Mouse (Mus musculus) stomach, adult 2 months (tissue): ENCODE measurements around the gene Slc16a3. TPM values are rescaled to one million over a fixed set of nuclear protein-coding genes. Genes with fewer than 3 reads are reported as not detected.

Experiments
- polyA plus RNA-seq: library from polyadenylated mRNA; depleted of rRNA; stranded (reverse); fragments of >200 nt; gene quantifications from 2 replicates; pipeline ENCODE4 v1.2.3, GENCODE M21; 2012; rRNA removed

The Slc16a3 gene
- 7.7 and 11.7 TPM in 2 replicates for polyA plus RNA-seq

DNA sequence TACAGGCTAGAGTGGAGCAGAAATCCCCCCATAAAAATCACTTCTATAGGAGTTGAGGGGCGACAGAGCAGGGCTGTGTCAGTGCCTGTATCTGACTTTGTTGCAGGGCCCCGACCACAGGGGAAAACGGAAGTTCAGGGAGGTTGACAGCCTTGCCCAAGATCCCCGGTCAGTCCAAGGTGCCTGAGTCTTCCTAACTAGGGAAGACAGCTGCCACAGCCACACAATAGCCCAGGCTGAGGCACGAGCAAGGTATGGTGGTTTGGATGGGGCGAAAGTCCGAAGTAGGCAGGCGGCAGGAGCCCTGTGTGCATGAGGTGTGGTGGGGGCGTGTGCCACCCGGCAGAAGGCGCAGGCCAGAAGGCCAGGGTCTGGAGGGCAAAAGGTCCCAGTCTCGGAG is at the start of gene Slc16a3:
Gene Slc16a3, plus strand, starts transcription at position 153 of the 400 bp plus-strand sequence.

DNA sequence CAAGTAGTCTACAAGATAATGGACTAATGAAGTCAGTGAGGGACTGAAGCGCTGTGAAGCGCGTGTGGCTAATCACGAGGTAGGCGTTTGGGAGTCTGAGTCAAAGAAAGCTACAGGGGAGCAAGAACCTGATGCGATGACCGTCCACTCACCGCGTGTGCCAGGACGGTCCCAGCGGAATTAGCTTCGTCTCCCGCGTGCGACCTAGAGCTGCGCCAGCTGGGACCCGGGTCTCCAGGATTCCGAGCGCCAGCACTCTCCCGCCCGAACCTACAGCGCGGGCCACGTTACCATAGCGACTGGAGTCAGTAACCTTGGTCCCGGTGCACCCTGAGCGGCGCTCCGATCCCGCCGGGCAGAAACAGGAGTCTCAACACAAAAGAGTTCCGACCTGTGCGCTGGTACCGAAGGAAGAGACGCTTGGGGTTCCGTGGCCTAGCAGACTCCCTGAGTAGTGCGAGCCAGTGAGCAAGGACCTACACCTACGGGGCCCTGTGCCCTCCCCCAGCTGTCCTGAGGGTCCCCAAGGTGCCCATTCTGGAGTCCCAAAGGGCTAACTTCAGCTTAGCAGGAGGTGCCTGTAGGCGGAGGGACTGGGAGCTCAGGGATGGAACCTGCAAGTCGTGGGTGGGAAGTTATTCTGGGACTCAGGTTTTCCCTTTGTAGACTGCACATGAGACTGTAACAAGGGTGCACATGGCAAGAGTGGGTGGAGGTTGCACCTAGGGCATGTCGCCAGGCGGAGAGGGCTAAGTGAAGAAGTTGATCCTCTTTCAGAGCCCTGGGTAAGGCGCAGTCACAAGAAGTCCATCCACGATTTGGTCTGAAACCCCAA is 15.5 kb upstream of the Slc16a3 start, which contains the start of gene Ccdc57:
Gene Ccdc57, minus strand, starts transcription at position 309 of the 835 bp plus-strand sequence.

GRCm38 (mm10) chr11:120990951-120991526 is 42.8 kb downstream of the Slc16a3 start, which contains the start of gene Csnk1d:
Gene Csnk1d (minus strand): TSS chr11:120991330.

Other genes with a start within 250 kb of the Slc16a3 start
- gene Cenpx, start 234.7 kb upstream of the Slc16a3 start, polyA plus RNA-seq = 41.1 and 48.0 TPM in 2 replicates
- 13.7 and 15.6 TPM in 2 replicates for gene Lrrc45, start 234.6 kb upstream of the Slc16a3 start, polyA plus RNA-seq
- gene Rac3, start 227.0 kb upstream of the Slc16a3 start, polyA plus RNA-seq = 7.0 and 10.6 TPM in 2 replicates
- gene Dcxr, start 221.2 kb upstream of the Slc16a3 start, polyA plus RNA-seq = 54.6 and 59.7 TPM in 2 replicates
- 69.9 and 82.3 TPM in 2 replicates for gene Cbr2, start 216.4 kb upstream of the Slc16a3 start, polyA plus RNA-seq
- gene Hmga1b, start 185.7 kb upstream of the Slc16a3 start, polyA plus RNA-seq = 0.87 and 18.1 TPM in 2 replicates
- 36.8 and 56.8 TPM in 2 replicates for gene Rfng, start 164.3 kb upstream of the Slc16a3 start, polyA plus RNA-seq
- gene Gps1, start 164.2 kb upstream of the Slc16a3 start, polyA plus RNA-seq = 65.1 and 81.6 TPM in 2 replicates
- 16.7 and 20.0 TPM in 2 replicates for gene Dus1l, start 152.1 kb upstream of the Slc16a3 start, polyA plus RNA-seq
- 320 and 400 TPM in 2 replicates for gene Fasn, start 123.9 kb upstream of the Slc16a3 start, polyA plus RNA-seq
- 0.17 and 0.57 TPM in 2 replicates for gene Ccdc57, start 15.6 kb upstream of the Slc16a3 start, polyA plus RNA-seq
- gene Csnk1d, start 42.9 kb downstream of the Slc16a3 start, polyA plus RNA-seq = 20.4 and 24.3 TPM in 2 replicates
- gene Cd7, start 90.9 kb downstream of the Slc16a3 start, polyA plus RNA-seq = 0.60 and 0.72 TPM in 2 replicates
- gene Sectm1b, start 115.1 kb downstream of the Slc16a3 start, polyA plus RNA-seq = 21.4 and 32.9 TPM in 2 replicates
- gene Sectm1a, start 132.7 kb downstream of the Slc16a3 start, polyA plus RNA-seq = 2.0 and 4.8 TPM in 2 replicates
- gene Tex19.2, start 170.2 kb downstream of the Slc16a3 start, polyA plus RNA-seq = not detected in 2 replicates
- gene Tex19.1, start 197.7 kb downstream of the Slc16a3 start, polyA plus RNA-seq = 0.04 TPM in 1 of 2 replicates, not detected in the other
- not detected in 2 replicates for gene Uts2r, start 211.8 kb downstream of the Slc16a3 start, polyA plus RNA-seq